Mouse (Mus musculus) neural tube, embryonic 14.5 days (tissue): Measurements from ENCODE around the gene Otop3. TPM values are rescaled to one million over a fixed set of nuclear protein-coding genes. Genes with fewer than 3 reads are reported as not detected.
A peak's percentile ranks its signal among the peaks of the same experiment; 100 is the strongest.

ENCODE experiments used
- ATAC-seq: fragments of 200-750 bp; cut with Nextera tagmentation; 2 replicates; pipeline ENCODE4 v1.8.0; 2017; ENCODE audit warnings: low read depth, mild to moderate bottlenecking, moderate TSS enrichment, moderate library complexity
- H3K27ac ChIP-seq: fragments of 300-500 bp; sonication (generic); 2 replicates; pipeline ENCODE4 v1.5.1; 2014; ENCODE audit warnings: low read depth, mild to moderate bottlenecking, control low read depth, low read length, moderate library complexity, mixed read lengths
- H3K27me3 ChIP-seq: fragments of 300-500 bp; sonication (generic); 2 replicates; pipeline ENCODE4 v1.6.1; 2014; ENCODE audit warnings: low read length; ENCODE audit not compliant: control insufficient read depth, insufficient read depth
- H3K36me3 ChIP-seq: fragments of 300-500 bp; sonication (generic); 2 replicates; pipeline ENCODE4 v1.6.1; 2014; ENCODE audit warnings: low read length, mixed read lengths; ENCODE audit not compliant: control insufficient read depth, insufficient read depth
- H3K4me1 ChIP-seq: fragments of 300-500 bp; sonication (generic); 2 replicates; pipeline ENCODE4 v1.6.1; 2014; ENCODE audit warnings: low read length; ENCODE audit not compliant: control insufficient read depth, insufficient read depth
- H3K4me2 ChIP-seq: fragments of 300-500 bp; sonication (generic); 2 replicates; pipeline ENCODE4 v1.6.1; 2014; ENCODE audit warnings: mild to moderate bottlenecking, low read depth, low read length, control low read depth
- H3K4me3 ChIP-seq: fragments of 300-500 bp; sonication (generic); 2 replicates; pipeline ENCODE4 v1.5.1; 2014; ENCODE audit warnings: low read depth, low read length, control low read depth, mixed read lengths
- H3K9ac ChIP-seq: fragments of 300-500 bp; sonication (generic); replicated peaks from 2 replicates; pipeline ENCODE4 v1.6.1; 2014; ENCODE audit warnings: low read depth, mild to moderate bottlenecking, control low read depth, low read length, mixed read lengths
- H3K9me3 ChIP-seq: fragments of 300-500 bp; sonication (generic); 2 replicates; pipeline ENCODE4 v1.6.1; 2016; ENCODE audit warnings: low read length; ENCODE audit not compliant: control insufficient read depth
- WGBS: fragments of 180-500 bp; shearing (Covaris S2); extraction: QIAGEN DNeasy Blood & Tissue Kit; methylation state at CpG from one replicate; pipeline ENCODE4 v1.1.7; 2014; 5-methylcytosine and 5-hydroxymethylcytosine counted together
- polyA plus RNA-seq: library from polyadenylated mRNA; unstranded; fragments of >200 nt; fragmentation: Nextera tagmentation; extraction: Ambion mirVana; gene quantifications from 2 replicates; pipeline ENCODE4 v1.2.1, GENCODE M21; 2014

Otop3 gene
- polyA plus RNA-seq, 1 experiment from 2014 or later = 2.6 TPM

GRCm38 (mm10) chr11:115376722-115377121, 42.2 kb downstream of the Otop3 start:
- ATAC-seq = no peak
- H3K36me3 ChIP-seq = no peaks in the 10 kb centered on the region
- H3K4me1 ChIP-seq = 0 out of 2 replicates have a peak, but pooled peaks cover 7% of the 10 kb centered on the region
- H3K9me3 ChIP-seq = no peaks in the 10 kb centered on the region
- no peak overlapping the region for H3K4me3 ChIP-seq
- H3K4me2 ChIP-seq = no peak overlapping the region
- H3K27ac ChIP-seq = no peak overlapping the region
- H3K9ac ChIP-seq = no peak overlapping the region
- 67% methylated on average over 7 of the region's 7 CpGs for WGBS
- no peaks in the 10 kb centered on the region; the same call in 1 of the 2 replicates for H3K27me3 ChIP-seq

DNA sequence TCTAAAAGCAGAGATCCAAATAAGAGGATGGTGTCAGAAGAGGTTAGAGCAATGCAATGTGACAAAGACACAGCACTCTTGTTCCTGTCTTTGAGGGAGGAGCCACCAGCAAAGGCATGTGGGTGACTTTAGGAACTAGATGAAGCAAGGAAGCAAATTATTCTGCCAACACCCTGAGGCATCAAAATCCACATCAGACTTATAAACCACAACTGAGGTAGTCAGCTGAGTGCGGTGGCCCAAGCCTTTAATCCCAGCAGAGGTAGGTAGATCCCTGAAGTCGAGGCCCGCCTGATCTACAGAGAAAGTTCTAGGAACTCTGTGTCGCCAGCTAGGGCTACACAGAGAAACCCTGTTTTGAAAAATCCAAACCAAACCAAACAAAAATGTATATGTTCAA, 42.7 kb downstream of the Otop3 start:
- WGBS = 96% methylated on average over 4 of the region's 4 CpGs
- no peak overlapping the region for H3K27ac ChIP-seq

DNA sequence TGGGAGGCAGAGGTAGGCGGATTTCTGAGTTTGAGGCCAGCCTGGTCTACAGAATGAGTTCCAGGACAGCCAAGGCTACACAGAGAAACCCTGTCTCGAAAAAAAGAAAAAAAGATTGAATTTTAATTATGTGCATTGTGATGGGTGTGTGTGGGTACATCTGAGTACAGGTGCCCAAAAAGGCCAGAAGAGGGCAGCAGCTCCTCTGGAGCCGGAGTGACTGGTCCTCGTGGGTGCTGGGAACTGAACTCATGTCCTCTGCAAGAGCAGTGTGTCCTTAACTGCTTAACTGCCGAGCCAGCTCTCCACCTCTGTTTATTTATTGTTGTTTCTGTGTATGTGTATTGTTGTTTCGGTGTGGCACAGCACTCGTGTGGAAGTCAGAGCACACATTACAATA, 43.3 kb downstream of the Otop3 start:
- Histone ChIP-seq H3K4me2 (no peak overlapping the region), H3K9me3 (no peaks in the 10 kb centered on the region), H3K9ac (no peak overlapping the region), H3K27ac (no peak overlapping the region), H3K27me3 (no peaks in the 10 kb centered on the region; the same call in none of the 2 replicates), H3K4me3 (no peak overlapping the region), H3K36me3 (no peaks in the 10 kb centered on the region), H3K4me1 (peaks cover 10% of the 10 kb centered on the region)
- no peak for ATAC-seq
- WGBS = 83% methylated on average over 7 of the region's 7 CpGs

More for the DNA sequence above, 42.7 kb downstream of the Otop3 start:
- no peaks in the 10 kb centered on the region for H3K9me3 ChIP-seq
- H3K9ac ChIP-seq = no peak overlapping the region
- 0 out of 2 replicates have a peak, but pooled peaks cover 7% of the 10 kb centered on the region for H3K4me1 ChIP-seq
- H3K4me2 ChIP-seq = no peak overlapping the region
- H3K27me3 ChIP-seq = no peaks in the 10 kb centered on the region; the same call in none of the 2 replicates
- H3K36me3 ChIP-seq = no peaks in the 10 kb centered on the region
- no peak for ATAC-seq
- H3K4me3 ChIP-seq = no peak overlapping the region

GRCm38 (mm10) chr11:115381276-115381675, 46.7 kb downstream of the Otop3 start:
- Histone ChIP-seq H3K4me2 (peak overlapping the region; percentile 95), H3K4me3 (peak overlapping the region; percentile 83; the same call in 1 of the 2 replicates), H3K9me3 (no peaks in the 10 kb centered on the region), H3K27me3 (no peaks in the 10 kb centered on the region; the same call in 1 of the 2 replicates), H3K36me3 (no peaks in the 10 kb centered on the region), H3K9ac (no peak overlapping the region), H3K4me1 (peaks cover 32% of the 10 kb centered on the region), H3K27ac (no peak overlapping the region; the same call in 1 of the 2 replicates)
- 19% methylated on average over 9 of the region's 9 CpGs for WGBS
- ATAC-seq = no peak

DNA sequence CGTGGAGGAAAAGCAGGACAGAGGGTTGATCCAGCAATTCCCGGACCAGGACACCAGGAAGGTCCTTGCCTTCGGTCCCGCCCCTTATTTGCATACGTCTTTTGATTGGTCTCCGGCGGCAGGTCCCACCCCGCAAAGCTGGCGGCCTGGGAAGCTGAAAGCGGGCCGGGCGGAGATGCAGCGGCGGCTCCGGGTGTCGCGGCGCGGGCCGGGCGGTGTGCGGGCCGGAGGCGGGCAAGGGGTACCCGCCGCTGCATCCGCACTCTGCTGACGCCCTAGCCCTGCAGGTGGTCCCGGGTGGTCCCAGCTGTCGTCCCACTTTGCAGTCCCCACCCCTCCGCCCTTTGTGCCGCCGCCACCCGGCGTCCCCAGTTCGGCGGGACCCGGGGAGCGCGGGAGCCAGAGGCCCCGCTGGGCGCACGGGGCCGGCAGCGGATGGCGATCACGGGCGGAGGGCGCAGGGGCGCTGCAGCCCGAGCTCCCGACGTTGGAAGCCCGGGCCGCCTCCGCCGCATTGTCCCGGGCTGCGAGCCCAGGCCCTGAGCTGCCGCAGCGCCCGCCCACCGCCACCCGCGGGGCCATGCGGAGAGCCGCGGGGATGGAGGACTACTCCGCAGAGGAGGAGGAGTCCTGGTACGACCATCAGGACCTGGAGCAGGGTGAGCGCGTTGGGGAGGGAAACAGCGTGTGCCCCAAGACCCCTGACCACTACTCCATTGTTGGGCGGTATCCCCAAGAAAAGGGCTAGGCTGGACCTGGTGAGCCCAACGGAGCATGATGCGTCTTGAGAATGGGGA, 47.4 kb downstream of the Otop3 start, which contains the start of gene Cdr2l:
TSS of gene Cdr2l (plus strand) at position 174 of the 797 bp plus-strand sequence.
- H3K4me2 ChIP-seq = peak within 1 kb of the TSS; percentile 95
- peak within 1 kb of the TSS; percentile 97 for H3K9ac ChIP-seq
- WGBS = under 1% methylated on average over 57 of the region's 76 CpGs
- no peaks in the 10 kb centered on the region for H3K36me3 ChIP-seq
- peaks cover 32% of the 10 kb centered on the region for H3K4me1 ChIP-seq
- H3K27me3 ChIP-seq = no peaks in the 10 kb centered on the region; the same call in 1 of the 2 replicates
- ATAC-seq = peak; percentile 91
- H3K9me3 ChIP-seq = no peaks in the 10 kb centered on the region
- peak within 1 kb of the TSS; percentile 96 for H3K27ac ChIP-seq
- H3K4me3 ChIP-seq = peak within 1 kb of the TSS; percentile 83

DNA sequence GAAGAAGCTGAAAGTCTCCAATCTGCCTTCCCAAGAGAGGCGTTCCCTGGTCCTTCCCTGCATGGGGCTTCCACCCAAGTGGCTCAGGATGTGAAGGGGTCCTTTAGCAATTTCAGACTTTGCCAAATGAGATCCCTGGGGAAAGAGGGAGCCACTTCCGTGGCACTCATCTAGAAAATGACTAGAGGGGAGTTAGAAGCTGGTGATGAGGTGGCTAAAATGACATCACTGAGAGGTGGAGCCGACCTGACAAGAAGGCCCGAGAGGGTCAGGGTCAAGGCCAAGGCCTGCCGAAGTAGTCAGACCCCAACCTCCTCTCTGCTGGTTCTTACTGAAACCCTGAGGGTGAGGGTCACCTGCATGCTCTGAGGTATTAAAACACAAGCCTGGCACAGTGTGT, 48.4 kb downstream of the Otop3 start:
- Histone ChIP-seq H3K9me3 (no peaks in the 10 kb centered on the region), H3K36me3 (no peaks in the 10 kb centered on the region), H3K27ac (peak overlapping the region; percentile 84), H3K4me1 (peaks cover 32% of the 10 kb centered on the region), H3K9ac (peak overlapping the region; percentile 97), H3K4me3 (peak overlapping the region; percentile 83), H3K27me3 (no peaks in the 10 kb centered on the region; the same call in 1 of the 2 replicates), H3K4me2 (peak overlapping the region; percentile 95)
- ATAC-seq = no peak
- WGBS = 14% methylated on average over 5 of the region's 5 CpGs

DNA sequence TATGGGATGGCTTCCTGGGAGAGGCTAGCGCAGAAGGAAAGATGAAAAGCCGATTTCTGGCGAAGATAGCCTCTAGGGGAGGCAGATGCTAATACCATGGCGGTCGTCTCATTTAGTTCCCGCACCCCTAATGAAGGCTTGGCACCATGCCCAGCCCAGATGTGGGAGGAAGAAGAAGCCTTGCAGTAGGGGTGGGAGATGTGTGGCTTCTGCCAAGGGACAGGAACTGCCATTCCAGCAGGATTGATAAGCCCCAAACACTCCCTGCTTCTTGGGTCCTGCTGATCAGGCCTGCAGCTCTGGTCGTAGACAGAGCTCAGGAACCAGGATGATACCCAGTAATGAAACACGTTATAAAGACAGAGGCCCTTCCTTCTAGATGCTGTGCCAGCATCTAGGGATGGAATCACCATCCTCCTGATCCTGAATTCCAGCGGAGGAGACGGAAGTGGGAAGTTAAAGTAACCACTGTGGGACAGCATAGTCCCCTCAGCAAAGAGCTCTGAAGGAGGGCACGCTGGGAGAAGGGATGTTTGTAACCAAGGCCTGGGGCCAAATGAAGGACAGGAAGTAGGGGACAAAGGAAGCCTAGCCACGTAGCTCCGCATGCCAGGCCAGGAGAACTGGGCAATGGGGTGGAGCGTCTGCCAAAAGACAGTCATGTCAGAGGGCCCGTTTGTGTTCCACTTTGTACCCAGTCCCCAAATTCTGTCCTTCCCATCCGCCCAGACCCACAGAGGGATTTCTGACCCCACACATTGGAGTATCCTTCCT, 49.4 kb downstream of the Otop3 start:
- ATAC-seq = peak; percentile 4; the same call in 1 of the 2 replicates
- Histone ChIP-seq H3K9ac (peak overlapping the region; percentile 97), H3K27me3 (no peaks in the 10 kb centered on the region; the same call in 1 of the 2 replicates), H3K4me2 (peak overlapping the region; percentile 95), H3K36me3 (no peaks in the 10 kb centered on the region; the same call in 1 of the 2 replicates), H3K27ac (peak overlapping the region; percentile 84), H3K4me1 (peaks cover 32% of the 10 kb centered on the region), H3K9me3 (no peaks in the 10 kb centered on the region), H3K4me3 (peak overlapping the region; percentile 83)
- 33% methylated on average over 16 of the region's 16 CpGs for WGBS

- ATAC-seq = no peak
- Histone ChIP-seq H3K9me3 (no peaks in the 10 kb centered on the region), H3K4me2 (peak overlapping the region; percentile 95; the same call in 1 of the 2 replicates), H3K27ac (peak overlapping the region; percentile 84), H3K36me3 (no peaks in the 10 kb centered on the region; the same call in 1 of the 2 replicates), H3K27me3 (no peaks in the 10 kb centered on the region; the same call in 1 of the 2 replicates), H3K4me1 (peaks cover 32% of the 10 kb centered on the region), H3K4me3 (no peak overlapping the region), H3K9ac (peak overlapping the region; percentile 97; the same call in 1 of the 2 replicates)
- WGBS = 84% methylated on average over 5 of the region's 5 CpGs
Measured at GRCm38 (mm10) chr11:115384587-115384986, 50.1 kb downstream of the Otop3 start.
